Mouse (Mus musculus) liver, embryonic 18 days (tissue): ENCODE measurements around the gene Car5b. TPM values are rescaled to one million over a fixed set of nuclear protein-coding genes. Genes with fewer than 3 reads are reported as not detected.

Experiments used
- polyA plus RNA-seq: library from polyadenylated mRNA; depleted of rRNA; stranded (reverse); fragments of >200 nt; gene quantifications from 2 replicates; pipeline ENCODE4 v1.2.3, GENCODE M21; 2012; rRNA removed

The Car5b gene
- 0.27 and 0.30 TPM in 2 replicates for polyA plus RNA-seq

GRCm38 (mm10) chrX:164027607-164028289 is at the start of gene Car5b:
Gene Car5b, minus strand, starts transcription at chrX:164027997.

GRCm38 (mm10) chrX:164076040-164076775 is 48.4 kb upstream of the Car5b start, which contains the start of gene Siah1b:
Gene Siah1b, minus strand, starts transcription at chrX:164076493.

GRCm38 (mm10) chrX:163958467-163958875 is 69.3 kb downstream of the Car5b start, which contains the start of gene Zrsr2:
Gene Zrsr2, minus strand, starts transcription at chrX:163958661.

Other genes with a start within 250 kb of the Car5b start
- 2.7 and 3.0 TPM in 2 replicates for gene Ap1s2, start 119.0 kb downstream of the Car5b start, polyA plus RNA-seq
- gene Zrsr2, start 69.3 kb downstream of the Car5b start, polyA plus RNA-seq: 7.9 and 8.3 TPM in 2 replicates
- gene Siah1b, start 48.5 kb upstream of the Car5b start, polyA plus RNA-seq: 7.5 and 7.7 TPM in 2 replicates
- 1.6 and 2.8 TPM in 2 replicates for gene Cltrn, start 60.8 kb upstream of the Car5b start, polyA plus RNA-seq
- gene Ace2, start 111.3 kb upstream of the Car5b start, polyA plus RNA-seq: 0.26 and 0.54 TPM in 2 replicates
- gene Bmx, start 230.2 kb upstream of the Car5b start, polyA plus RNA-seq: 0.99 and 1.1 TPM in 2 replicates
- 7.1 and 7.8 TPM in 2 replicates for gene Pir, start 241.4 kb upstream of the Car5b start, polyA plus RNA-seq